In genomic region chr3:131347831-131348578, GRCm38 (mm10) we compare ENCODE assay signal across 10 mouse cellular contexts. TPM values are rescaled to one million over a fixed set of nuclear protein-coding genes. Genes with fewer than 3 reads are reported as not detected.
DNase-seq lines count a peak whose midpoint lies in the region; ATAC-seq and TF ChIP-seq lines count a peak whose summit lies in the region.
"Had no signal": no experiment of that assay in that cellular context is flagged by ENCODE, and none has a peak within 500 bp of the region (broad histone marks: within the 10 kb centered on the region; RNA-seq: fewer than 3 reads in every experiment).

No protein-coding gene starts in this region.

- H3K36me3 ChIP-seq in G1E (replicated peaks) = no peaks in the 10 kb centered on the region
- H3K36me3 ChIP-seq: neural tube, embryonic 12.5 days had no signal

- no peak overlapping the region for H3K4me3 ChIP-seq in G1E (ENCODE audit: low read depth, low read length)
- H3K4me3 ChIP-seq: erythroblast, embryonic 14.5 days; neural tube, embryonic 12.5 days had no signal

- no peaks in the 10 kb centered on the region for H3K27me3 ChIP-seq in G1E (ENCODE audit: insufficient read depth, low read length)
- H3K27me3 ChIP-seq: neural tube, embryonic 12.5 days had no signal

- H3K9me3 ChIP-seq in G1E (replicated peaks) = peaks cover 39% of the 10 kb centered on the region
- H3K9me3 ChIP-seq: neural tube, embryonic 12.5 days had no signal

- peak; percentile 9 to 20 for DNase-seq in layer of hippocampus, postnatal 10 days (ENCODE audit: low spot score in 2 of 2)
- DNase-seq in layer of hippocampus, adult 9-10 months (ENCODE audit: low spot score) = no peak
- no peak for DNase-seq in G1E (ENCODE audit: low spot score)
- peak; percentile 72 for DNase-seq in embryo, embryonic 10 days (ENCODE audit: low spot score)
- DNase-seq in kidney, postnatal 36 days = peak; percentile 60 to 78
- peak; percentile 57 for DNase-seq in testis, postnatal 10 days (ENCODE audit: low spot score)
- no peak for DNase-seq in cerebellum, adult 8-10 months
- DNase-seq in frontal cortex, postnatal 25 days (ENCODE audit: low spot score in 2 of 2) = no peak

- H3K4me1 ChIP-seq in G1E (ENCODE audit: insufficient read depth, low read depth, low read length) = no peaks in the 10 kb centered on the region
- H3K4me1 ChIP-seq: neural tube, embryonic 12.5 days had no signal

- TF ChIP-seq CTCF in G1E (IDR thresholded peaks at IDR 0.05; ENCODE audit: low read depth, low read length) = peak; percentile 40

- no peak for ATAC-seq in G1E (ENCODE audit: extremely low read depth, insufficient number of reproducible peaks, low FRiP score, poor library complexity, severe bottlenecking)

RNA-seq across cellular contexts. Expression of gene Cyp2u1, which starts 45.0 kb away (rescaled TPM):
- total RNA-seq in layer of hippocampus, postnatal 10 days (2021) = 10 to 100 TPM; 15.0 to 15.1 TPM
- total RNA-seq in G1E (2014; fragmentation: Nextera tagmentation) (not detected in 2 replicates), G1E (2017) (0.05 TPM in 1 of 2 replicates, not detected in the other)
- polyA plus RNA-seq in G1E (2012) = not detected in 2 replicates
- polyA plus RNA-seq: erythroblast, embryonic 14.5 days had no signal

Comparison
In these comparisons a context has a peak if more than half of its experiments do, and no peak if none do; other contexts are left out.
1. DNase-seq: peak in layer of hippocampus, postnatal 10 days (2 of 2), embryo, embryonic 10 days (single experiment), kidney, postnatal 36 days (2 of 2) and testis, postnatal 10 days (single experiment); none in layer of hippocampus, adult 9-10 months (single experiment), G1E (single experiment), cerebellum, adult 8-10 months (single experiment) and frontal cortex, postnatal 25 days (0 of 2).
2. RNA of gene Cyp2u1, which starts 45.0 kb away (total RNA-seq): 15.0 to 15.1 TPM in layer of hippocampus, postnatal 10 days; 0.05 TPM in G1E; every median in the first group is over 10 times any median in the second.